Mouse (Mus musculus) liver, postnatal 0 days (tissue): ENCODE measurements around the gene Pgs1. TPM values are rescaled to one million over a fixed set of nuclear protein-coding genes. Genes with fewer than 3 reads are reported as not detected.
A peak's percentile ranks its signal among the peaks of the same experiment; 100 is the strongest.

Experiments
- ATAC-seq: fragments of 200-750 bp; cut with Nextera tagmentation; 2 replicates; pipeline ENCODE4 v1.8.0; 2017; ENCODE audit warnings: mild to moderate bottlenecking, moderate library complexity
- DNase-seq: peaks from one replicate; pipeline ENCODE4 v3.0.0-alpha.2; 2016
- H3K27ac ChIP-seq: fragments of 300-500 bp; sonication (generic); 2 replicates; pipeline ENCODE4 v1.5.1; 2014; ENCODE audit warnings: antibody characterized with exemption, moderate library complexity, mild to moderate bottlenecking, low read depth
- H3K27me3 ChIP-seq: fragments of 300-500 bp; sonication (generic); 2 replicates; pipeline ENCODE4 v1.6.1; 2014; ENCODE audit warnings: low read length, control low read depth, mixed read lengths; ENCODE audit not compliant: insufficient read depth
- H3K36me3 ChIP-seq: fragments of 300-500 bp; sonication (generic); replicated peaks from 2 replicates; pipeline ENCODE4 v1.6.1; 2014; ENCODE audit warnings: mild to moderate bottlenecking, control low read depth, low read length, moderate library complexity, mixed read lengths; ENCODE audit not compliant: insufficient read depth
- H3K4me1 ChIP-seq: fragments of 300-500 bp; sonication (generic); 2 replicates; pipeline ENCODE4 v1.6.1; 2014; ENCODE audit warnings: antibody characterized with exemption, mild to moderate bottlenecking, control low read depth; ENCODE audit not compliant: insufficient read depth
- H3K4me2 ChIP-seq: fragments of 300-500 bp; sonication (generic); 2 replicates; pipeline ENCODE4 v1.6.1; 2014; ENCODE audit warnings: low read depth, mild to moderate bottlenecking, low read length, moderate library complexity, mixed read lengths
- H3K4me3 ChIP-seq: fragments of 300-500 bp; sonication (generic); 2 replicates; pipeline ENCODE4 v1.5.1; 2014; ENCODE audit warnings: low read depth, low read length
- H3K9ac ChIP-seq: fragments of 300-500 bp; sonication (generic); replicated peaks from 2 replicates; pipeline ENCODE4 v1.6.1; 2014; ENCODE audit warnings: mild to moderate bottlenecking, moderate library complexity
- H3K9me3 ChIP-seq: fragments of 300-500 bp; sonication (generic); 2 replicates; pipeline ENCODE4 v1.6.1; 2016; ENCODE audit warnings: mild to moderate bottlenecking, control low read depth, low read length, mixed read lengths
- CTCF ChIP-seq: sonication (generic); IDR thresholded peaks from 2 replicates; pipeline ENCODE4 v1.5.1; 2016; ENCODE audit warnings: antibody characterized with exemption, low read depth
- EP300 ChIP-seq: IDR thresholded peaks from 2 replicates; pipeline ENCODE4 v1.6.1; 2016; ENCODE audit warnings: antibody characterized with exemption, low read depth, mild to moderate bottlenecking
- WGBS: fragments of 180-500 bp; shearing (Covaris S2); extraction: QIAGEN DNeasy Blood & Tissue Kit; methylation state at CpG from one replicate; pipeline ENCODE4 v1.1.7; 2014; ENCODE audit not compliant: insufficient replicate concordance; 5-methylcytosine and 5-hydroxymethylcytosine counted together
- polyA plus RNA-seq: library from polyadenylated mRNA; unstranded; fragments of >200 nt; fragmentation: Nextera tagmentation; extraction: Ambion mirVana; gene quantifications from 2 replicates; pipeline ENCODE4 v1.2.1, GENCODE M21; 2015

Gene Pgs1
- polyA plus RNA-seq, 1 experiment from 2014 or later, result 10.1 TPM

- TF ChIP-seq EP300 (no peak), CTCF (no peak)
- ATAC-seq, result peak; percentile 47; the same call in 1 of the 2 replicates
- Histone ChIP-seq H3K4me1 (peaks cover 22% of the 10 kb centered on the region), H3K36me3 (no peaks in the 10 kb centered on the region), H3K9me3 (no peaks in the 10 kb centered on the region), H3K4me3 (no peak overlapping the region), H3K27me3 (peaks cover 13% of the 10 kb centered on the region), H3K9ac (no peak overlapping the region), H3K4me2 (peak overlapping the region; percentile 38; the same call in 1 of the 2 replicates), H3K27ac (peak overlapping the region; percentile 44; the same call in 1 of the 2 replicates)
- peak; percentile 61 for DNase-seq
- WGBS, result 45% methylated on average over 11 of the region's 11 CpGs
These were observed 39.7 kb upstream of the Pgs1 start for GRCm38 (mm10) chr11:117946195-117946979.

- H3K4me2 ChIP-seq, result peak overlapping the region; percentile 38; the same call in 1 of the 2 replicates
- H3K36me3 ChIP-seq, result no peaks in the 10 kb centered on the region
- H3K9ac ChIP-seq, result no peak overlapping the region
- H3K4me1 ChIP-seq, result peaks cover 23% of the 10 kb centered on the region
- DNase-seq (peak; percentile 41), ATAC-seq (peak; percentile 20)
- WGBS, result 44% methylated on average over 10 of the region's 10 CpGs
- H3K9me3 ChIP-seq, result no peaks in the 10 kb centered on the region
- H3K27me3 ChIP-seq, result peaks cover 13% of the 10 kb centered on the region
- no peak for TF ChIP-seq CTCF
- no peak for TF ChIP-seq EP300
- H3K27ac ChIP-seq, result peak overlapping the region; percentile 44; the same call in 1 of the 2 replicates
- H3K4me3 ChIP-seq, result no peak overlapping the region
These were observed 39.1 kb upstream of the Pgs1 start for GRCm38 (mm10) chr11:117946996-117947419.

GRCm38 (mm10) chr11:117949392-117950091 is 36.5 kb upstream of the Pgs1 start:
- Histone ChIP-seq H3K4me1 (peaks cover 27% of the 10 kb centered on the region), H3K9ac (peak overlapping the region; percentile 57), H3K27me3 (peaks cover 13% of the 10 kb centered on the region), H3K4me3 (peak overlapping the region; percentile 29), H3K4me2 (peak overlapping the region; percentile 57), H3K9me3 (no peaks in the 10 kb centered on the region), H3K27ac (peak overlapping the region; percentile 55), H3K36me3 (no peaks in the 10 kb centered on the region)
- TF ChIP-seq CTCF (peak; percentile 34), EP300 (no peak)
- ATAC-seq, result peak; percentile 53
- 5% methylated on average over 49 of the region's 49 CpGs for WGBS
- DNase-seq, result peak; percentile 64

- no peak for ATAC-seq
- H3K4me3 ChIP-seq, result no peak overlapping the region
- no peak overlapping the region for H3K9ac ChIP-seq
- no peak for DNase-seq
- peaks cover 20% of the 10 kb centered on the region for H3K4me1 ChIP-seq
- no peak overlapping the region for H3K4me2 ChIP-seq
- 66% methylated on average over 6 of the region's 6 CpGs for WGBS
- H3K36me3 ChIP-seq, result no peaks in the 10 kb centered on the region
- H3K27me3 ChIP-seq, result peaks cover 15% of the 10 kb centered on the region
- TF ChIP-seq CTCF (no peak), EP300 (no peak)
- no peak overlapping the region for H3K27ac ChIP-seq
- H3K9me3 ChIP-seq, result no peaks in the 10 kb centered on the region
These were observed 34.7 kb upstream of the Pgs1 start for GRCm38 (mm10) chr11:117951391-117951790.

GRCm38 (mm10) chr11:117952174-117952933 is 33.7 kb upstream of the Pgs1 start:
- Histone ChIP-seq H3K36me3 (no peaks in the 10 kb centered on the region), H3K27ac (no peak overlapping the region), H3K9ac (no peak overlapping the region), H3K27me3 (peaks cover 15% of the 10 kb centered on the region), H3K4me2 (no peak overlapping the region), H3K9me3 (no peaks in the 10 kb centered on the region), H3K4me1 (peaks cover 14% of the 10 kb centered on the region), H3K4me3 (no peak overlapping the region)
- WGBS, result 53% methylated on average over 9 of the region's 9 CpGs
- TF ChIP-seq CTCF (no peak), EP300 (peak; percentile 16; the same call in 1 of the 2 replicates)
- DNase-seq (peak; percentile 56), ATAC-seq (no peak)
